Mouse (Mus musculus) kidney, postnatal 10 days (tissue): ENCODE measurements at regions not wholly inside any gene's neighbourhood (a gene's known extent, or its start where the extent isn't known, plus 50 kb on each side); places are given as distances from the start of the nearest gene placed in this dataset.
A peak's percentile ranks its signal among the peaks of the same experiment; 100 is the strongest.

Experiments
- DNase-seq: peaks from one replicate; pipeline ENCODE4 v3.0.0; 2021; ENCODE audit warnings: mixed read lengths

DNA sequence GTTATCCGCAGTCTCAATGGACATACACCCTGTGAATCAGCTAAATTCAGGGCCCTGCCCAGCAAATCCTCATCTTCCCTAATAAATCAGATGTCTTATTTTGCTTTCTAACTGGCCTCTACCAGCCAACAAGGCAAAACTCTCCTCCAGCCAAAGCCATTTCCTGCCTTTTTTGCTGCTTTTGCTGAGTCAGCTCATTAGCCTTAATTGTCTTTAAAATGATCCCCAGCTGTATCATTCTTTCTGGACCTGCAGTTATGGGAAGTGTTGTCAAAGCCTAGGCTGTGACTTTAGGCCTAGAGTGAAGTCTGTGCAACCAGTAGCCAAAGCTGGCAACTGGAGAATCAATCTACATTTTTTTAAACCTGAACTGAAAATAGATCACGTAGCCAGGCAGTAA lies 81.4 kb downstream of the Mtpn start:
- no peak for DNase-seq

DNA sequence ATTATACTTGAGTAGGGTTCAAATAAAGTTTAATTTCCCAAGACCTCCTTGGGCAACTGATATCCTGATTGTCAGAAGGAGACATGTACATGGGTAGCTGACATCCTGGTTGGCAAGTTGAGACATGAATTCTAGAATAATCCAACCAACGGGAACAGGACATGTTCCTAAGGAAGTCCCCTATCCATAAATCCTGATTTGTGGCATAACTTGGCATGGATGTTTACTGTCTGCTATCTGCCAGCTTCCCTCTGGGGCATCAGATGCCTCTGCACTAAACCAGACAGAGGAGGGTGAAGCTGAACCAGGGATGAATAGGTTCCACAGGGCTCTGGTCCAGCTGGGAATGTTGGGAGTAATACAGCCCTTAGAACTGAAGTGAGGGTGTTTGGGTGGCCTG lies 94.7 kb downstream of the Mtpn start:
- no peak for DNase-seq

DNA sequence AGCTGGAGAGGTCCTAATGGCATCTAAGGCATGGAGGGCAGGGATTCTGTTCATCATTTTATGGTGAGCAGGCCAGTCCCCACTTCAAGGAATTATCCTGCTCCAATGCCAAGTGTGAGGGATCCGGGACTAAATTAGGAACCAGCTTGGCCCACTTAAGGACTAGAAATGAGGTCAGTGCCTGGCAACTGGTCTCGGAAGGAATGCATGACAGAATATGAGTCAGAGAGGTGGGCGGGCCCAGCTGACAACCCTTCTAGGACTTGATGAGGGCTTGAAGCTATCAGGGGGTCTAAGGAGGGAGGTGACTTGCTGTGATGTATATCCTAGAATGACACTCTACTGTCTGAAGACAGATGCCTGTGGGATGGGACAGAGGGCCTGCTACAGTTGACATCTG lies 100.4 kb upstream of the Fam180a start:
- DNase-seq, result no peak

DNA sequence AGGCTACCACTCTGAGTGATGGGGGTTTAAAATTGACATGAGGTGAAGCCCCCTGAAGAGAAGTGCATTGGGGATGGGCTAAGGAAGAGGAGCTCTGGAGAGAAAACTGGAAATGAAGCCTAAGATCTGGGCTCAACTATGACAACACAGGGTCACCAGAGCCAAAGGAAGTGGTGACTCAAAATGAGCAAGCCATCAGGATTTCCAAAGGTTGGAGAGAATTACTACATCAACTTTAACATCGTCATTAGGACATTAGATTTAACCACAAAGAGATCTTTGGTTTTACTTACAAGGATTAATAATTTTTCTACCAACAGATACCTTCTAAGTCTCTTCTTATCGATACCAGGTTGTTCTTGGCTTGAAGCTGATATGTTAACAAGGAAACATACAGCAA lies 98.6 kb upstream of the Fam180a start:
- DNase-seq, result no peak

DNA sequence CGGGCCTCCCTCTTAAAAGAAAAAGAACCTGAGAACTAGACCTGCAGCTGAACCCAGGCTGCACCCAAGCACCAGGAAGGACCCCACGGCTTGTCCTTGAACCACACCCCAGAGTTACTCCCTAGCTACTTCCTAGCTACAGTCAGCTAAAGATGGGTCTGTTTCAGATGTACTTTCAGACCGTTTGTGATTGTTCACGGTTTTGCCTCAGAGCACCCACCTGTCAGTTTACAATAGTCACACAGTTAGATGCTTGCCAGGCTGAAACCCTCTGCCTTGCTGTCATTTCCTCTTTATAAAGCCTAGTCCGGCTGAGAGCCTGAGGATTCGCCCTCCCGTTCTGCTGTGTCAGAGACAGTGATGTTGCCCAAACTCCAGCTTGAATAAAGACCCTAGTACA lies 95.0 kb upstream of the Fam180a start:
- no peak for DNase-seq

DNA sequence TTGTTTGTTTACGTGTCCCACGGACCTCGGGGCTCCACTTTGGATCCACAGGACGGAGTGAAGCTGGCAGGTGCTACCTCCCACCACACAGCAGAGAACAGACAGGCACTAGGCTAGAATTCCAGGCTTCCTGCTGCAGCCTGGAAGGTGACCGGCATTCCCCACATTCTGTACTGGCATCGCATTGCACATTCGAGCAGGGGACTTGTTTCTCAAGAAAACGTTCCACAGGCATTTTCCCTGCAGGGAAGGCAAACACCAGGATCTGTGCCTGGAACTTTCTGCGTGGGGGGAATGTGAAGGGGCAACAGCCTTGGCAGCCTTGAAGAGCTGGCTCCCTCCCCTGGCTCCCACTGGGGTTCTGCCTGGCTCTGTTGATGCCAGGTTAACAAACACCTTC lies 79.1 kb upstream of the Fam180a start:
- no peak for DNase-seq

DNA sequence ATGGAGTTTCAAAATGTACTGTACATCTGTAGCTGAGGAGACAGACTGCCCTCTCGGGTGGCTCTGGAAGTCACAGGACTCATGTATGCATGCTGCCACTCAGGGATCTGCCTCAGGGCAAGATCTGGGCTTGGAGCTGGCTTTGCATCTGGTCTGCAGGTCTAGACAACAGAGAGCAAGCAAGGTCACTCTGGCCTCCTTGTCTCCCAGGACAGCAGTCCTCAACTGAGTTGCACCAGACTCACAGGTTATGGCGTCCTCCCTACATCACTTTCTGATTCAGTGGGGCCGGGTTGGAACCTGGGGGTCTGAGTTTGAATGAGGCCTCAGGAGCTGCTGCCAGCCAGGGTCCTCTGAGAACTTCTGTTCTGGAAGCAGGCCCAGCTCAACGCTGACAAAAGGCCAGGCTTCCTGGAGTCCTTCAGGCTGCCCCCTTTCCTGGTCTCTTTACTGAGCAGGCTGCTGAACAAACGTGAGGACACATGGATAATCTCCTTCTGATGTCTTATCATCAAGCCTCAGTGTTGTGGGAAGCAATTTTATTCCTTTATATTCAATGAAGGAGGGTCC lies 77.5 kb upstream of the Fam180a start:
- DNase-seq, result no peak

DNA sequence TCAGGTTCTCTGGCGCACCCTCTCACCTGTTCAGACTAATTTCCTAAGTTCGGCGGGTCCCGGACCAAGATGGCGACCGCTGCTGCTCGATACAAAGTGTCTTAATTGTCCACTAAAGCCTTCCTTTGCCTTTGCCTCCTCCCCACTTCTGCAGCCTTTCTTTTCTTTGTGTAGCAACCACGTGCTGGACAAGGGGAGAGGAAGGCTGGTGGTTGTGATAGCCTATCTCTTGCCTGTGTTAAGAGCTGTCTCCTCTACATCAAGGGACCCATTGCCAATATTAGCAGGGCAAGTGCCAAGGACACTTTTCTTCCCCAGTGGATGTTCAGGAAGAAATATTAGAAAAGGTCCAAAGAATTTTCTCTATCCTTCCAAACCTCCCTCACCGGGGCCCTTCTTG lies 69.8 kb upstream of the Fam180a start:
- DNase-seq, result no peak

DNA sequence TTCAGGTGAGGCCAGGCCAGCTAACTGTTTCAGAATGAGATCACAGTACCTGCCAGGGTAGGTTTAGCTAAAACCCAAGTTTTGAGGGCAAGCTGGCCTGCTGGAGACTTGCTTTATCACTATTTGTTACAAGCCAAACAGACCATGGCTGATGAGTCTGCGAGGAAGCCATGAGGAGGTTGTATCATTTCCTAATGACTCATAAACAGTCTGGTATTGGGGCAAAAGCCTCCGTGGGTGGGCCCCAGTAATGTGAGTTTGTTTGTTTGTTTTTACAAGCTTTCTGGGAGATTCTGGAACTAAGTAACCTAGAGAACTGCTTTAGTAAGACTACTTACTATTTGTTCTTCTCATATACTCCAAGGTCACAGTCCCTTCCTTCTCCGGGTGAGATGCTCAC lies 62.9 kb upstream of the Fam180a start:
- DNase-seq, result no peak

DNA sequence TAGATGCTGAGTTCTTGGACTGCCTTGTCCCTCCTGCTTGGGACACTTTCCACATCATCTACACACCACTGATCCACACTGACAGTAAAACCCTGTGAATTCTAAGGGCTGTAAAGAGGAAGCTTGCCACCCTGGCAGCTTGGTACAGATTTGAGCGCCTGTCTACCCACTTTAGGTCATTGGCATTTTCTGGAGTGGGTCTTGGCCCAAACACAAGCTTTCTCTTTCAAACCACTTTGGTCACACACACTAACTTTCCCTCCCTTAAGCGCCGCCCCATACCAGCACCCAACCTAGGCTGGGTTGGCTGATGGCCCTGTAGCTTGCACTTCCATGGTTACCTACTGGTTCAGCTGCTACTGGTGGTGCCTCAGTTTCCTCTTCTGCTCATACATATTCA lies 55.6 kb upstream of the Fam180a start:
- DNase-seq, result no peak

DNA sequence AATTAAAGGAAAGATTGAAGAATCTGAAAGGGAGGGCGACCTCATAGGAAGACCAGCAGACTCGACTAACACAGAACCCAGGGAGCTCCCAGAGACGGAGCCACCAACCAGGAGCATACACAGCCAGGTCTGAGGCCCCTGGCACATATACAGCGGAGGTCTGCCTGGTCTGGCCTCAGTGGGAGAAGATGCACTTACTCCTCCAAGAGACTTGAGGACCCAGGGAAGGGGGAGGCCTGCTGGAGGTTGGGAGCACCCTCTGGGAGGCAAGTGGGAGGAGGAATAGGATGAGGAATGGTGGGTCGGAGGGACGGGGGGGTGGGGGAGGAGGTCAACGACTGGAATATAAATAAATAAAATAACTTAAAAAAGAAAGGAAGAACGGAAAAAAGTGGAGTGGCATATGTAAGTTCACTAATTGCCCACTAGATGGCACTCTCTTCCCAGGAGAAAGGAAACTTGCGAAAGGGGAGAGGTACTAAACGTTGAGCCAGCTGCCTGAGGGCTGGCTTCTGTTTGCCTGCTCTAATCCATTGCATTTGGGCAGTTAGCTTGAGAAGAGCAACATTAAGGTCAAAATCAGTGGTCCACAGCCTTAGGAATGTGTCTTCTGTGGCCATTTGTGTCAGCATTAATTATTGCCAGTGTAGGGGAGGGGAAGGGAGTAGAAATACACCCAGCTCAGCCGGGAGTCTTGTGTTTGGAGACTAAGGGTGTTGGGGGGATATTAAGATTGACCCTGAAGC lies 55.0 kb upstream of the Fam180a start:
- peak; percentile 53 for DNase-seq

DNA sequence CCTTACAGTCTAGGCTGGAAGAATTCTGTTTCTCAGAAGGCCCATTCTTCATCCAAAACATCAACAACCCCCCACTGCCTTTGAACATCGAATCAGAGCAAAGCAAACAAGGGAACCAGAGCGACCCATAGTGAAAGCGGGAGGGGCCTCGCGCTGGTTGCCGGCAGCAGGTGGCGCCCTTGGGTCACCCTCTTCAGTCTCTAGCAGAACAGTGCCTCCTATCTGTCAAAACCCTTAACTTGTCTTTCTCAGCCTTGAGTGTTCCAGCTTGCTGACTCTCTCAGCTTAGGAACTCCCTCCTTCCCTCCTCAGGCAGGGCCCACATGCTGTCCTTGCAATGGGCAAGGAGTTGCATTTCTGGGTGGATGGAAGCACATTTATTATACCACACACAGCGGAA lies 53.9 kb upstream of the Fam180a start:
- DNase-seq, result peak; percentile 86

DNA sequence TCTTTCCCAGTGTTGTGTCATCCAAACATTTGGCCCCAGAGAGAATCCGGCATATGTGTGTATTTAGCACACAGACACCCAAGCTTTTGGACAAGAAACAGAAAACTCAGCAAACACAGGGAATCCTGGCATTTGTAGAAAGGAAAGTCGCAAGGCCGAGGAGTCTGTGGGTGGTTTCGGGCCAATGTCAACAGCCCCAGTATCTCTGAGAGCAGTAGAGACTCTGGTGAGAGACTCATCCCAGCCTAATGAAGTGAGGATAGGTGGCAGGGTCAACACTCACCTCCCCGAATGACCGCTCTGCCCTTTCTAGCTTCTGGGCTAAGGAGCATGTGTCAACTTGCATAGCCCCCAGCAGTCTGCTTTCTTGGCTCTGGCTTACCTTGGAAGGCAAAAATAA lies 52.9 kb upstream of the Fam180a start:
- no peak for DNase-seq

DNA sequence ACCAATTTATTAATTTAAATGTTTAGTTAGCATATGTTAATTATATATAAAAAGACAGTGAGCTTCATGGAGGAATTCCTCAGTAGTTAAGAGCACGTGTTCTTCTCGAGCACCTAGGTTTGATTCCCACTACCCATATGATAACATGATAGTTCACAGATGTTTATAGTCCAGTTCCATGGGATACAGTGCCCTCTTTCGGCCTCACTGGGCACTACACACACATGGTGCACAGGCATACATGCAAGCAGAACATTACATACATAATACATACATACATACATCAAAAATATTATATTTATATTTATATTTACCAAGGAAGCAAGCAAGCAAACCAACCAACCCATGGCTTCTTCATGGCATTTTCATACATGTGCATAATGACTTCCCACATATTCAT lies 51.6 kb upstream of the Fam180a start:
- DNase-seq, result no peak

DNA sequence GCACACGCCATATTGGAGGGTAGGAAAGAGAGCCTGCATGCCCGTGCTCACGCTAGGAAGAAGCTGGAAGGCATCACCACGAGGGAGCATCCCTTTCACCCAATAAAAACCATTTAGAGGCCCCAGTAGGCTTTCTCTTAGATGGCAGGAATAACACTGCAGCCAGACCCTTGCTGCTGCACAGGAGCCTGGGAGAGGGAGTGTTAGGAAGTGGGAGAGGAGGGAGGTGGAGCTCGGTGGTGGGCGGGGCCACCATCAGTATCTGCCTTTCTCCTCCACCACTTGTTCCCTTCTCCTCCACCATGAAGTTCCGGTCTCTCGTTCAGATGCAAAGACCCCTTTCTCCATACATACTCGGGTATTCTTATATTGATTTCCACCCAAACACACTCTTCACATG lies 50.6 kb upstream of the Fam180a start:
- DNase-seq, result no peak
